Mouse (Mus musculus): ENCODE results near the gene Ska3.
A peak's percentile ranks its signal among the peaks of the same experiment; 100 is the strongest.
"Not testable (repeated sequence)": the region's sequence is repeated elsewhere in the genome, so short reads cannot be mapped to it uniquely, and the experiment has no call there.

Ska3 gene

GRCm38 (mm10) chr14:57825788-57826751, at the start of gene Ska3, which contains the start of gene Mrpl57:
TSS of gene Ska3 (minus strand) at chr14:57826185.
TSS of gene Mrpl57 (plus strand) at chr14:57826234.
- peak; percentile 91 to 93 for DNase-seq

- no peak for DNase-seq
Observed at GRCm38 (mm10) chr14:57866676-57867276, 40.8 kb upstream of the Ska3 start.

GRCm38 (mm10) chr14:57865256-57865655, 39.3 kb upstream of the Ska3 start:
- DNase-seq, result no peak

- no peak for DNase-seq
Observed at GRCm38 (mm10) chr14:57863129-57863528, 37.1 kb upstream of the Ska3 start.

GRCm38 (mm10) chr14:57861987-57862412, 36.0 kb upstream of the Ska3 start:
- DNase-seq, result no peak

- no peak for DNase-seq
Observed at GRCm38 (mm10) chr14:57859520-57859919, 33.5 kb upstream of the Ska3 start.

GRCm38 (mm10) chr14:57858601-57859000, 32.6 kb upstream of the Ska3 start:
- DNase-seq, result no peak

- not testable (repeated sequence) for DNase-seq
Observed at GRCm38 (mm10) chr14:57856037-57856436, 30.1 kb upstream of the Ska3 start.

GRCm38 (mm10) chr14:57852961-57853360, 27.0 kb upstream of the Ska3 start:
- no peak for DNase-seq

GRCm38 (mm10) chr14:57850330-57850729, 24.3 kb upstream of the Ska3 start:
- no peak for DNase-seq

GRCm38 (mm10) chr14:57848646-57849045, 22.7 kb upstream of the Ska3 start:
- DNase-seq, result no peak

GRCm38 (mm10) chr14:57848061-57848460, 22.1 kb upstream of the Ska3 start:
- not testable (repeated sequence) for DNase-seq

GRCm38 (mm10) chr14:57844535-57844934, 18.6 kb upstream of the Ska3 start:
- no peak for DNase-seq

- no peak for DNase-seq
Observed at GRCm38 (mm10) chr14:57835157-57835556, 9.2 kb upstream of the Ska3 start.

- DNase-seq, result no peak
Observed at GRCm38 (mm10) chr14:57833526-57833925, 7.5 kb upstream of the Ska3 start.

GRCm38 (mm10) chr14:57827284-57827683, 1.3 kb upstream of the Ska3 start:
- DNase-seq, result no peak

GRCm38 (mm10) chr14:57820839-57821238, 5.1 kb downstream of the Ska3 start:
- no peak for DNase-seq

GRCm38 (mm10) chr14:57811844-57812243, 14.1 kb downstream of the Ska3 start:
- no peak for DNase-seq

GRCm38 (mm10) chr14:57810886-57811285, 15.1 kb downstream of the Ska3 start:
- no peak for DNase-seq

- peak; percentile 11 to 20 for DNase-seq
Observed at GRCm38 (mm10) chr14:57808558-57808957, 17.4 kb downstream of the Ska3 start.

- no peak for DNase-seq
Observed at GRCm38 (mm10) chr14:57803731-57804130, 22.3 kb downstream of the Ska3 start.

GRCm38 (mm10) chr14:57797991-57798931, 27.7 kb downstream of the Ska3 start, which contains the start of gene Sap18:
TSS of gene Sap18 (plus strand) at chr14:57798180.
- peak; percentile 96 to 98 for DNase-seq

GRCm38 (mm10) chr14:57797551-57797950, 28.4 kb downstream of the Ska3 start:
- DNase-seq, result peak in 1 of 2 experiments; percentile 14

Data from thymus, postnatal 36 days (tissue).